Mouse (Mus musculus) left cerebral cortex, adult 18-20 months (tissue): Measurements from ENCODE around the gene Tle6. TPM values are rescaled to one million over a fixed set of nuclear protein-coding genes. Genes with fewer than 3 reads are reported as not detected.
"Not testable (repeated sequence)": the region's sequence is repeated elsewhere in the genome, so short reads cannot be mapped to it uniquely, and the experiment has no call there.

Experiments
- DNase-seq, 2 experiments: peaks; one replicate each; pipeline ENCODE4 v3.0.0; 2021 to 2022; ENCODE audit warnings: low spot score in 2 of 2, mixed read lengths in 1 of 2
- long read RNA-seq, 2 experiments: library from polyadenylated mRNA; stranded (forward); transcript quantifications; one replicate each; pipeline ENCODE4 v2.0.0; 2021
- total RNA-seq, 2 experiments: library from RNA; stranded (reverse); gene quantifications; 2 replicates each; pipeline ENCODE4 v1.2.3; 2021

The Tle6 gene
- 10 to 100 TPM; 11.4 to 11.8 TPM for total RNA-seq
- long read RNA-seq, experiment 1, partial matches to known transcripts, result 0 of 19 reads
- long read RNA-seq, experiment 1, other reads (novel, unspliced or antisense), result 18 of 19 reads
- long read RNA-seq, experiment 2, partial matches to known transcripts, result 0 of 9 reads
- long read RNA-seq, experiment 2, other reads (novel, unspliced or antisense), result 8 of 9 reads

DNA sequence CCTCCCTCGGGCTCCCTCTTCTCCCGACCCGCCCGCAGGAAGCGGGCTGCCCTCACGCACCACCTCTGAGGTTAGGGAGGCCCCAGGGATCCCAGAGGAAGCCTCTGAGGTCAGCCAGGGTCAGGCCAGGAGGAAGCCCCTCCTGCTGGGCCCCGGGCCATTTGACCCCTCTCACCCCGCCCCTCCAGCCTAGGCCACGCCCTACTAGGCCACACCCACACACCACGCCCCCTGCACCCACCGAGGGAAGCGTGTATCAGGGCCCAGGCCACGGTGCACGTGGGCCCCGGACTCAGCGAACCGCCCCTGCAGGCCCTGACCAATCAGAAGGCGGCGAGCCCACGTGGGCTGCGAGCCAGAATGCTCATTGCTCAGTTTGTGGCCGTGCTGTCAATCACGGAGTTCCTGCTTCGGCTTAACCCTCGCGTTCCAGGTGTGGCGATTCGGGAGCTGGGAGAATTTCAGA, at the start of gene Tle6:
Tle6 (minus strand) TSS at position 336 of the 466 bp plus-strand sequence.
- peak; percentile 90 to 92 for DNase-seq

DNA sequence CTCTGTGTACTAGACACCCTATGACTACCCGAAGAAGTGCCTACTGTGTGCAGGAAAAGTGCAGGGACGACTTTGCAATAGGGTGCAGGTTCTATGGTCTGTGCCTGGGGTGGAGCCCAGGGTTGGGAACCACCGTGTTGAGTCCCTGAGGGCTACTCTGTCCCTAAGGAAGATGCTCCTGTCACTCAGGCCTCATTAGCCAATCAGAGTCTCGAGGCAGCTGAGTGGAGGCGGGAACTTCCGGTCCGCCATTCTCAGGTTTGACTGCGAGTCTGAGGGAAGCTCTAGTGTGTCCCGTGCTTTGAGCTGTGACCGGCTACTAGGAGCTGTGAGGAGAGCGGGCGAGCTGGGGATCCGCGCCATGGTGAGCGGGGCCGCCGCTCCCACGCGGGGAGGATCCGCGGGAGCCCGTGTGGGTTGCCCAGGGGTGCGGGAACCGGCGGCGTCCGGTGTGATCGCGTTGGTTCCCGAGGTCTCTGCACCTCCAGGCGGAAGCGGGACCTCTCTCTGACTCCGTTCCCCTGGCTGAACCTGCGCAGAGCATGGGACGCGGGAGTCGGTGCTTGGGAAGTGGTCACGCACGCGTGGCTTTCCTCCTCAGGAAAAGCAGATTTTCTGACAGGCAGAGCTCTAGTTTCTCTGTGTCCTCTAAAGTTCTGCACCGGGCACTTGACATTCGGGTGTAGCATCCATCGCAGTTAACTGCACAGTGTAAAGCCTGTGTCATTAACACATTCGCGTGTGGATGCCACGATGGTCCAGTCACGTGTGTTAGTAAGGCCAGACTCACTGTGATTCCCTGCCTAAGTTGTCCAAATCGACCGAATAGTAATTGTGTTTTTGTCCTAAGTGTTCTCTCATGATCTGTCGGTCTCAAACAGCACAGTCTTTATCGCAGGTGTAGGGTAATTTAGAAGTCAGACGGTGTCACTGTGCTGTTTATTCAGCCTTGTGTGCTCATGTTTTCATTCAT, 48.2 kb upstream of the Tle6 start, which contains the start of gene Gm10778:
Gm10778 (plus strand) TSS at position 257 of the 973 bp plus-strand sequence.
- peak; percentile 87 to 89 for DNase-seq

DNA sequence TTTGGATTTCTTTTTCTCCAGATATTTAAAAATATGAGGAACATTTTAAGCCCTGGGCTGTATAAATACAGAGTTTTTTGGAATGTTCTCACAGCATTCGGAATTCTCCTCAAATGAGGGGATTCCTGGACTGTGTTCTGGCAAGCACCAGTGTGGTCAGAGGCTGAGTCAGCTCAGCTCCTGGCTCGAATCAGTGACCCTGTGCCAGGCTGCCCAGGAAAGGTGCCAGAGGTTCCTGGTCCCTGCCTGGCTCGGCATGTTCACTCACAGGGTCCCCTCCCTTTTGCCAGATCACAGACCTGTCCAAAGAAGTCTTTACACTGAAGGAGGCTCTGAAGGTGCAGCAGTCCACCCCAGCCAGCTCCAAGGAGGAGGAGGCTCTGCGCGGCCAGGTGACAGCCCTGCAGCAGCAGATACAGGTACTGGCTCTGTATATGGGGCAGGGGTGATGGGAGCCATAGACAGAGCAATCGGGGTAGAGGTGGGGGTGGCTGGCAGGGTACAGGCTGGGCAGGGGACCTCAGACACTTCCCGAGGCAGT, 45.2 kb upstream of the Tle6 start:
- no peak for DNase-seq

DNA sequence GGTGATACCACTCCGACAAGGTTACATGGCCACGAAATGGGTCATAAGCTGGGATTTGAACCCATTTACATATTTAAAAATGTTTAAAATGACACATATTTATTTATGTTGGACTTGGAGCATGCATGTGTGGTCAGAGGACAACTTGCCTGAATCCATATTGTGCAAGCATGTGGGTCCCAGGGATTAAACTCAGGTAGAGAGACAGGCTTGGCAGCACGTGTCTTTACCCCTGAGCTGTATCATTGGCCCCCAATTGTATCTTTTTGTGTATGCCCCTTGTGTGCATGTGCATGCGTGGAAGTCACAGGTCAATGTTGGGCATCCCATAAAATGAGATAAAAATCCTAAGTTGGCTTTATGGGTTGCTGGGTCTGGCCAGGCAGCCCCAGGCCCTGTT, 44.5 kb upstream of the Tle6 start:
- DNase-seq, result peak in 1 of 2 experiments; percentile 1

DNA sequence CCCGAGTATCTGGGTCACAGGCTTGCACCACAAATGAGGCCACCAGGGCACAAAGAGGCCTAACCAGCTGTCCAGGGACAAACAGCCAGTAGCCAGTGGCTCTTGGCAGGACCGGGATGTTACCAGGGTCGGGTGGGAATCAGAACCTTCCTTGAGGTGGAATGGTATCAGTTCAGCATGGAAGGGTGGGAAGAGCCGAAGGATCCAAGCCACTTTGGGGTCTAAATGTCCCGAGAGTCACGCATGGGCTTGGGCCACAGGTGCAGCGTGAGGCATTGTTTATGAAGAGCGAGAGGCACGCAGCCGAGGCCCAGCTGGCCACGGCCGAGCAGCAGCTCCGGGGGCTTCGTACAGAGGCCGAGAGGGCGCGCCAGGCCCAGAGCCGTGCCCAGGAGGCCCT, 43.8 kb upstream of the Tle6 start:
- DNase-seq, result peak in 1 of 2 experiments; percentile 1

DNA sequence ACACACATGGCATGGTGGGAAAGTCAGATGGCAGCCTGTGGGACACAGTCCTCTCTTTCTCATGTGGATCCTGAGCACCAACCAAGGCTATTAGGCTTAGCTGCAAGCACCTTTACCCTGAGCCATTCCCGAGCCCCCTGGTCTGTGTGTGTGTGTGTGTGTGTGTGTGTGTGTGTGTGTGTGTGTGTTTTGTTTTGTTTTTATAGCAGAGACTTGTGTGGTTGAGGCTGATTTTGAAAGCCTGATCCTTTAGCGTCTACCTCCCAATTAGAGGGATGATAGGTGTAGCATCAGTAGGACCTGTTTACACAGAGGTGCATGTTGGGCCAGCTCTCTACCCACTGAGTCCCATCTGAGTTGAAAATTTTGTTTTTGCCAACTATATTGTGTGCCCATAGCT, 43.3 kb upstream of the Tle6 start:
- DNase-seq, result peak in 1 of 2 experiments; percentile 1

DNA sequence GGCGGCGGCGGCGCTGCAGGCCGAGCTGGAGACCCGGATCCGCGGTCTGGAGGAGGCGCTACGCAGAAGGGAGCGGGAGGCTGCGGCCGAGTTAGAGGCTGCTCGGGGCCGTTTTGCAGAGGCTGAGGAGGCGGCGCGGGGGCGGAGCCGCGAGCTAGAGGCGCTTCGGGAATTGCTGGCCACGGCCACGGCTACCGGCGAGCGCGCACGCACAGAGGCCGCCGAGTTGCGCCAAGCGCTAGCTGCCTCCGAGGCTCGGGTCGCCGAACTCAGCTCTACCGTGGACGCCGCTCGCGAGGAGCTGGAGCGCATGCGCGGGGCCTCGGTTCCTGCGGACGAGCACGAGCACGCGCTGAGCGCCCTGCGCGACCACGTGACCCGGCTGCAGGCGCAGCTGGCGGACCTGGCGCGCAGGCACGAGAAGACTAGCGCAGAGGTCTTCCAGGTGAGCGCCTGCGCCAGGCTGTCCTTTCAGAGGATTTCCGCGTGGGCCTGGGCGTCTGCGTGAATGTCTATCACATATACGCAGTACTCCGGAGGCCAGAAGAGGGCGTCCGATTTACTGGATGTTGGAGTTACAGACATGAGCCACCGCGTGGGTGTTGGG, 42.7 kb upstream of the Tle6 start:
- DNase-seq, result peak; percentile 92 to 96

DNA sequence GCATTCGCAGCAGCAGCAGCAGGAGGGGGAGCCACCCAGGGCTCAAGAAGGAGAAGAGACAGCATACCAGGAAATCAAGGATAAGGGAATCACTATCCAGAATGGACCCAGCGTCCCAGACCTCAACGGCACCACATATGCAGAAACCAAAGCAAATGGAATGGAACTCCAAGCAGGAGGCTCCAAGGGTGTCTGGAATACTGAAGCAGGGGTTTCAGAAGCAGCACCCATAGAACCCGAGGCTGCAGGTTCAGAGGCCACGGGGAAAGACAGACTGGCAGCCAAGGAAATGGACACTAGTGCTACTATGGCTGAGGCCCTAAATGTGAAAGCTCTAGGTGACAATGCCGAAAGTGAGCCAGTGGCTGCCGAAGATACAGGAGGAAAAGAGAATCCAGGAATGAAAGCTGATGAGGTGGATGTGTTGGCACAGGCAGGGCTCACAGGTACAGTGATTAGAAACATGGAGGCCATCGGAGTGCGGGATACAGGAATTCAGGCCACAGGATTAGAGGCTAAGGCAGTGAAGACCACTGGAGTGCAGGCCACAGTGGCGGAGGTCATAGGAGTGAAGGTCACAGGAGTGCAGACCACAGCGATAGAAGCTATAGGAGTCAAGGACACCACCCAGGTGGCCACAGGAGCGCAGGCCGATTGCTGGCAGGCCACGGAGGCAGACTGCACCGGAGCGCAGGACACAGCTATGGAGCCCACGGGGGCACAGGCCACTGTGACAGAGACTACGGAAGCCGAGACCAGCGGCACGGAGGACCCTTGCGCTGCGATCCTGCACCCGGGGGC, 42.0 kb upstream of the Tle6 start:
- no peak for DNase-seq

DNA sequence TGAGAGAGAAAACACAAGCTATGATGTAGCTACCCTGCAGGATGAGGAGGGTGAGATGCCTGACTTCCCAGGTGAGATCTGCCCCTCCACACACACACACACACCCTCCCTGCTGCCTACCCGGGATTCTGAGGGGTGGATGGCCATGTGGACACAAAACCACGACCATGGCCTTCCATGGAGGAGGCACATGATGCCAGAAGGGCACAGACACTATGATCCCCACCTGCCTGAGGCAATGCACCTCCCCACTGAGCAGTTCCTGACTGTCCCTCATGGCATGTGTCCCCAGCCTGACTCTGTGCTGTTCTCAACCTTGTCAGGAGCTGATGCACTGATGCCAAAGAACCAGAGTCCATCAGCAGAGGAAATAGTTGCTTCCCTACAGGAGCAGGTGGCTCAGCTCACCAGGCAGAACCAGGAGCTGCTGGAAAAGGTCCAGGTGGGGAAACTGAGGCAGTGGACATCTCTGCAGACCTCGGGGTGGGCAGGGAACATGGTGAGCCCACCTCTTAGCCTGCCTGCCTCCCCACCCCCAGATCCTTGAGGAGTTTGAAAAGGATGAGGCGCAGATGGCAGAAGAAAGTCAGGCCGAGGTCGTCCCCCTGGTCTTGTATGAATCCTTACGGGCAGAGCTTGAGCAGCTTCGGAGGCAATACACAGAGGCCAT, 41.2 kb upstream of the Tle6 start:
- no peak for DNase-seq

DNA sequence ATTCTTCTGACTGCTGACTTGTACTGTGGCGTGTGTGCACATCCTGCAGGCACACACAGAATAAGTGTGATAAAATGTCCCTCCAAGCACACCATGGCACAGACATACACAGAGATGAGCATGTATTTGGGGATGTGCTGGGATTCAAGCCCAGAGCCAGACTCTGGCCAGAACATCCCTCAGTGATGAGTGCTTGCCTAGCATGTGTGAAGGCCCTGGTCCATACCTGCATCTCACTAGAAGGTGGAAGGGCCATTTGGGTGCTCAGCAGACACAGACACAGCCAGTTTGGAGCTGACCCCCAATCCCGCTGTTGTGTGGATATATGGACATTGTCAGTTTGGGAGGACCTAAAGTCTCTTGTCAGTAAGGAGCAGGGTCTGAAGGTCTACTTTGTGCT, 40.7 kb upstream of the Tle6 start:
- no peak for DNase-seq

DNA sequence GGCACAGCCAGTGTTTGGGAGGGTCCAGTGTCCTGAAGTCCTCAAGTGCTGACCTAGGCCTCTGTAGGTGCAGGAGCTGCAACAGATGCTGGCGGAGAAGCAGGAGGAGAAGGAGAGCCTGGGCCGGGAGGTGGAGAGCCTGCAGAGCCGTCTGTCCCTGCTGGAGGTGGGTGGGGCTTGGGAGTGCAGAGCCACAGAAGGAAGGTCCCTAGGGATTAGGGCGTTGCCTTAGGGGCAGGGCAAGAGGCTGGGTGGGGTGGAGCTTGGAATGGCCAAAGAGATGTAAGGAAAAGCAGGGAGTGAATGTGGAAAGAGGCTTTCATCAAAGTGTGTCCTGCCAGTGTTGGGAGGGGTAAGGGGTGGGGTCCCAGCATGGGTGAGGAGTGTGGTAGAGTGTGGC, 40.0 kb upstream of the Tle6 start:
- DNase-seq, result not testable (repeated sequence)

DNA sequence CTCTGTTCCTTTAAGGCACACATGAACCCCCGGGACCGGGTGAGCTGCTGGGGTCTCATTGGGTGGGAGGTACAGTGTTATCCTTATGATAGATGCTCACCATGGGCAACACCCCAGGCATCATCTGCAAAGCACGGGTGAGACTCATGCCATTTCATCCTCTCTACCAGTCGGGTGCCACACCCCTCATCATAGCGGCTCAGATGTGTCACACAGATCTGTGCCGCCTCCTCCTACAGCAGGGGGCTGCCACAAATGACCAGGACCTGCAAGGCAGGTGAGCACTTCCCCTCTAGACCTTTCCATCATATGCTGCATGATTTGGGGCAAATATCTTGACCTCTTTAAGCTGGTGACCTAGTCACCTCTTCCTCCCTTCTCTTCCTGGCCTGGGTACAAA, 37.2 kb upstream of the Tle6 start:
- DNase-seq, result no peak

DNA sequence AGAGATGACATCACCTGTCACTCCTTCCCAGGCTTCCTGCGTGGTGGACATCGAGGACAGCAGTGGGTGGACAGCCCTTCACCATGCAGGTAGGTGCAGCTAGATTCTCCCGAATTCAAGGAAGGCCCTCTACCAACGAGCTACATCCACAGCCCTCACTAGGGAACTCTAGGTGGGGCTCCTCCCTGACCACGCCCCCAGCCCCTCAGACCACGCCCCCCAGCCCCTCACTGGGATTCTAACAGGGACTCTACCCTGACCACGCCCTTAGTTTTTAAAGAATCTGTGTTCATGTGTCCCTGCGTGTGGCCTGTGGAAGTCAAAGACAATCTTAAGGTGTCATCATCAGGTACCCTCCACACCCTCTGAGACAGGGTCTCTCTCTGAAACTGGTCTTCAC, 35.5 kb upstream of the Tle6 start:
- DNase-seq, result no peak

DNA sequence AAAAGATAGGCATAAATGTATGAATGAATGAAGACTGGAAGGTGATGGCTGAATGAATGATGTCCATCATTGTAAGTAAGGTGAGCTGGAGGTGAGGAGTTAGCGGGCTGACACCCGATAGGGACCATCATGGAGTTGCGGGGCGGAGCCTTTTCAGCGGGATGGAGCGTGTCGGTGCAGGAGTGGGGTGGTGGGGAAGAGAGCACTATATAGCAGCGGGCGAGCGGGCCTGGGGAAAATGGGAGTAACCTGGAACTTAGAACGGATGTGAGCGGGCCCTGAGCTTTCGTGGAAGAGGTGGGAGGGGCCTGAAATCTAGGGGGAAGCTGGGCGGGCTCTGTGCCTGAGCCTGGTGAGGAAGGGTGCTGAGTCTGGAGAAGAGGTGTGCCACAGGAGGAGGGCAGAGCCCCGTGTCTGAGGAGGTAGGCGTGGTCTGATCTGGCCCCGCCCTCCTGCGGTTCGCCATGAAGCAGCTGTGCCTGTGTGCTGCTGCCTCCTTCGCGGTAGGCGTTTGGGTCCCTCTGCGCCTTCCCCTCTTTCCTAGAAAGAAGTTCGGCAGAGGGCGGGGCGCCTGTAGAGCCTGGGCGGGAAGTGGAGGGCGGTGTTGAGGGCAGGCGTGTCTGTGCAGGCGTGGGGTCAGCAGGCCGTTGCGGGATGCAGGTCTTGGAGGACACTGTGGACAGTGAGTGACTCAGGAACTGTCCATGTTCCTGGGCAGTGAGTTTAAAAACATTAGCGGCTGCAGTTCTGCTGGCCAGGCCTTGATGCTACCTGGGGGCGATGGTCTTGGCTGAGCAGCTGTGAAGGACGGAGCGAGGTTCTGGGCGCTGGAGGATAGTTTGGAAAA, 32.6 kb upstream of the Tle6 start:
- peak; percentile 82 to 86 for DNase-seq

DNA sequence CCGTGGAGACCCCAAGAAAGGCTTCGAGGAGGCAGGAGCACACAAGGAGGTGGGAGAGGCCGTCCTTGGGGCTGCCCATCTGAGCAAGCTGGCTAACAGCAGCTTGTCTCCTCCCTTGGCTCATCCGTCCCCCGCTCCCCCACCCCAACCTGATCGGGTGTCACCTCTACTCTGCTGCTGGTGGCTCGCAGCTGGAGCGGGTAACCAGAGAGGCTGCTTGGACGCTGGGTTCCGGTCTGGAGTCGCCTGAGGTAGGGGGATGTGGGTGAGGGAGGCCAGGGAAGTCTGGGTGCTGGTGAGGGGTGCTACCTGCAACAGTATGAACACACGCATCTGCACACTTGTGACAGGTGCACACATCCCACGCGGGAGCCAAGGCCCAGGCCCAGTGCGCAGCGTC, 27.5 kb upstream of the Tle6 start, which contains the start of gene Ankrd24:
Ankrd24 (plus strand) TSS at position 151 of the 400 bp plus-strand sequence.
- DNase-seq, result no peak

DNA sequence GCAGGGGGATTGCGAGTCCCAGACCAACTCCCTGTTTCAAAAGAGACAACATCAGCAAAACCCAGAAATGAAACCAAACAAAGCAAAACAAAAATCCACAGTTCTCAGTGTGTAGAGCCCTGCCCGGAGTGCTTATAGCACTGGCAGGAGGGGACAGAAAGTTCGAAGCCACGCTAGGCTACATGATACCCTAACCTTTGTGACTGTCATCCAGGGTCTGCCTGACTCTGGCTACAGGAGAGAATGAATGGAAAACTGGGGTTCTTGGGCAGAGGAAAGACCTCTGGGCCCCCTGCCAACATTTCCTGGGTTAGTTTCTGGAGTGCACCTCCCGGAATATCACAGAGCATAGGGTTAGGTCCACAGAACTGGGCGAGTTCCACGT, 27.0 kb upstream of the Tle6 start:
- DNase-seq, result no peak

DNA sequence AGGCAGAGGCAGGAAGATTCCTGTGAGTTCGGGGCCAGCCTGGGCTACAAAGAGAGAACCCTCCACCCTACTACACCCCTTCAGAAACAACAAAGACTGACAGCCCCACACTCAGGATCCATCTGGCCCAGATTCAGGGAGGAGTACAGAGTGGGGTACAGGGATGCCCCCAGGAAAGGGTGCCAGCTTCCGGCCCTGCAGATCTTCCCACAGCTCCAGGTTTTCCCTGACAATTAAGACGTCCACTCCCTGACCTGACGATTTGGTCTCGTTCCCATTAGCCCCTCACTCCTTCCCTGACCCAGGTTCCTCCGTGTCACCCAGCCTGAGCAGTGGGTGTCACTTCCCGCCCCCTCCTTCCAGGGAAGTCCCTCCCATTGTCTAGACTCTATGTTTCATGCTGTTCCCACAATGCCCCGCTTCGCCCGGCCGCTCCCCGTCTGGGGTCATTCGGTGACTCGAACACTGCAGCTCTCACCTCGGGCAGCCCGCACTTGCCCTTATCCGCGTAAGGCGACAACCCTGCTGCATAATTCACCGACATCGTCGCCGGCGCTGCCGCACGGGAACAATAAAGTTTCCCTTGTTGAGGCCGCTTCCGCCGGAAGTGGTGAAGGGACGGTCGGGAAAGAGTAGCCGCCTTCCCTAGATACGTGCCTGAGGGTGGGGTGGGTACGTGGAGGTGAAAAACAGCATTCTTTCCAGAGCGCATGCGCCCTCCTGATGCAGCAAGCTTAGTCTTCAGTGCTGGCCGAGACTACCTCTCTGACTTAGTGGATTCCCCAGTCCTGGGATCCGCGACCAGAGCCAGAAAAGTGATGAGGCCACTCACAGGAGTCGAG, 26.3 kb upstream of the Tle6 start, which contains the start of gene Sirt6:
Sirt6 (minus strand) TSS at position 804 of the 842 bp plus-strand sequence.
- DNase-seq, result peak; percentile 89 to 95
